Mouse (Mus musculus): ENCODE measurements around the gene Camk1. TPM values are rescaled to one million over a fixed set of nuclear protein-coding genes. Genes with fewer than 3 reads are reported as not detected.

Gene Camk1
- polyA plus RNA-seq, 1 experiment from 2014 or later: 91.4 TPM

DNA sequence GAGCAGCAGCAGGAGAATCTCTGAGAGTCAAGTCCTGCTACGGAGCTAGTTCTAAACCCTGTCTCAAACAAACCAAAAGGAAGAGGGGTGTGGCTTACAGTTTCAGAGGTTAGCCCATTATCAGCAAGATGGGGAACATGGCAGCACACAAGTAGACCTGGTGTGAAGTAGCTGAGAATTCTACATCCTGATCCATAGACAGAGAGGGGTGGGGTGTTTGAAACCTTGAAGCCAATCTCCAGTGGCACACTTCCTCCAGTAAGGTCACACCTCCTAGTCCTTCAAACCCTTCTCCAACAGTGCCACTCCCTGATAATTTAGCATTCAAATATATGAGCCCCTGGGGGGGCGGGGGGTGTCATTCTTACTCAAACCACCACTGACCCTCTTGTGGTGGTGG is 47.7 kb downstream of the Camk1 start:
- H3K27ac ChIP-seq: no peak overlapping the region
- H3K4me1 ChIP-seq: no peaks in the 10 kb centered on the region
- no peaks in the 10 kb centered on the region for H3K36me3 ChIP-seq
- no peak overlapping the region for H3K4me2 ChIP-seq
- no peak overlapping the region for H3K4me3 ChIP-seq
- 77% methylated on average over 2 of the region's 2 CpGs for WGBS
- no peak overlapping the region for H3K9ac ChIP-seq
- no peaks in the 10 kb centered on the region for H3K27me3 ChIP-seq
- no peak for ATAC-seq (ENCODE audit: insufficient number of reproducible peaks, low FRiP score, low TSS enrichment, low read depth)
- no peaks in the 10 kb centered on the region for H3K9me3 ChIP-seq

- WGBS: 72% methylated on average over 5 of the region's 5 CpGs
- H3K27ac ChIP-seq: no peak overlapping the region
- no peaks in the 10 kb centered on the region for H3K4me1 ChIP-seq
- H3K4me3 ChIP-seq: no peak overlapping the region
- H3K9me3 ChIP-seq: no peaks in the 10 kb centered on the region
- no peaks in the 10 kb centered on the region for H3K27me3 ChIP-seq
- ATAC-seq (ENCODE audit: insufficient number of reproducible peaks, low FRiP score, low TSS enrichment, low read depth): no peak
- no peak overlapping the region for H3K4me2 ChIP-seq
- no peaks in the 10 kb centered on the region for H3K36me3 ChIP-seq
- H3K9ac ChIP-seq: no peak overlapping the region
Observed at GRCm38 (mm10) chr6:113292938-113293337, 50.8 kb downstream of the Camk1 start.

DNA sequence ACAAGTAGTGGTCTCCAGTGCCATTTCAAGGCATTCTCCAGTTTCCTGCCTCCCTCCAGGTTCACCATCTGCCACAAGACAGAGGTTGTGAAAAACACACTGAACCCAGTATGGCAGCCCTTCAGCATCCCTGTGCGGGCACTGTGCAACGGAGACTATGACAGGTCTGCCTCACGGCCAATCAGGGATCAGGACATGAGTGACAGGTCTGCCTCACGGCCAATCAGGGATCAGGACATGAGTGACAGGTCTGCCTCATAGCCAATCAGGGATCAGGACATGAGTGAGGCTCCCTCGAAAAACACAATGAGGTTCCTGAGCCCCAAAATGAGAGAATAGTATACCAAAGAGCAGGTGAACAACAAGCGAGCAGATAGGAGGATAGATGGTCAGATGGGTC is 53.4 kb downstream of the Camk1 start:
- H3K4me1 ChIP-seq: no peaks in the 10 kb centered on the region
- no peaks in the 10 kb centered on the region for H3K9me3 ChIP-seq
- no peak overlapping the region for H3K4me3 ChIP-seq
- no peak overlapping the region for H3K4me2 ChIP-seq
- H3K36me3 ChIP-seq: no peaks in the 10 kb centered on the region
- 62% methylated on average over 6 of the region's 6 CpGs for WGBS
- H3K9ac ChIP-seq: no peak overlapping the region
- H3K27me3 ChIP-seq: no peaks in the 10 kb centered on the region
- ATAC-seq (ENCODE audit: insufficient number of reproducible peaks, low FRiP score, low TSS enrichment, low read depth): no peak
- no peak overlapping the region for H3K27ac ChIP-seq

DNA sequence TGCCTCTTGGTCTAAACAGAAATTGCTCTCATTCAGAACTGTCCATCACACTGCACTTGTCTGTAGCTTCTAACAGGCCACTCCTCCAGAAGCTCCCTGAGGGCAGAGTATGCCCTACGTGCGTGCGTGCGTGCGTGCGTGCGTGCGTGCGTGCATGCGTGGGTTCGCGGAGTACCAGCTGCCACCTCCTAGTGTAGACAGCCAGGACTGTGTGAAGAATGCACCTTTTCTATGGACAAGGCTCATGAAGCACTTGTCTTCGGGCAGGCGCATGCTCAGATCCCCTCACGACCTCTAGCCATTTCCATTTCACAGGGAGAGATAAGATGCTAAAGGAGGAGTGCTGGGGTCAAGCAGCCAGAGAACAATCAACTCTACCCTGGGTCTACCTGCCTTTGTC is 54.4 kb downstream of the Camk1 start:
- H3K9me3 ChIP-seq: no peaks in the 10 kb centered on the region
- 87% methylated on average over 15 of the region's 15 CpGs for WGBS
- no peaks in the 10 kb centered on the region for H3K4me1 ChIP-seq
- no peak overlapping the region for H3K9ac ChIP-seq
- no peak overlapping the region for H3K4me2 ChIP-seq
- no peaks in the 10 kb centered on the region for H3K36me3 ChIP-seq
- H3K27me3 ChIP-seq: peaks cover 9% of the 10 kb centered on the region
- H3K4me3 ChIP-seq: no peak overlapping the region
- H3K27ac ChIP-seq: no peak overlapping the region
- ATAC-seq (ENCODE audit: insufficient number of reproducible peaks, low FRiP score, low TSS enrichment, low read depth): no peak

- Histone ChIP-seq H3K36me3 (no peaks in the 10 kb centered on the region), H3K9ac (no peak overlapping the region), H3K4me1 (peaks cover 12% of the 10 kb centered on the region), H3K27ac (no peak overlapping the region), H3K4me2 (no peak overlapping the region), H3K27me3 (peaks cover 30% of the 10 kb centered on the region), H3K4me3 (no peak overlapping the region), H3K9me3 (no peaks in the 10 kb centered on the region)
- 68% methylated on average over 4 of the region's 4 CpGs for WGBS
- no peak for ATAC-seq (ENCODE audit: insufficient number of reproducible peaks, low FRiP score, low TSS enrichment, low read depth)
Observed at GRCm38 (mm10) chr6:113287236-113287635, 56.5 kb downstream of the Camk1 start.

DNA sequence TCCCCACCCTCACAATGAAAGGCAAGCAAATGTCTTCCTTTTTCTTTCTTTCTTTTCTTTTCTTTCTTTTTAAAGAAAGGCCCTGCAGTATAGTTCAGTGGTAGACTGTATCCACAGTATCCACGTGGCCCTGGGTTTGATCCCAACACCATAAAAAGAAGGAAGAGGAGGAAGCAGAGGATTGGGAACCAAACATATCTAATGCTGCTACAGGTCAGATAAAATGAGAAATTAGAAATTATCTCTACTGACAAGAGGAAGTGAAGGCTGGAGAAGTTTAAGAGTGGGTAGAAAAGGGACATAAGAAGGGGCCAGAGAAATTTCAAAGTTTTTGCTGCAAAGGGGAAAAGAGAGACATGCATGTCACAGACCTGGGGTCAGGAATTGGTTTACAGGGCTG is 57.5 kb downstream of the Camk1 start:
- H3K27ac ChIP-seq: no peak overlapping the region
- H3K27me3 ChIP-seq: peaks cover 39% of the 10 kb centered on the region
- peaks cover 14% of the 10 kb centered on the region for H3K4me1 ChIP-seq
- H3K36me3 ChIP-seq: no peaks in the 10 kb centered on the region
- H3K9ac ChIP-seq: no peak overlapping the region
- no peak overlapping the region for H3K4me3 ChIP-seq
- no peaks in the 10 kb centered on the region for H3K9me3 ChIP-seq
- no peak for ATAC-seq (ENCODE audit: insufficient number of reproducible peaks, low FRiP score, low TSS enrichment, low read depth)
- H3K4me2 ChIP-seq: no peak overlapping the region
- 55% methylated on average over 1 of the region's 1 CpGs for WGBS

DNA sequence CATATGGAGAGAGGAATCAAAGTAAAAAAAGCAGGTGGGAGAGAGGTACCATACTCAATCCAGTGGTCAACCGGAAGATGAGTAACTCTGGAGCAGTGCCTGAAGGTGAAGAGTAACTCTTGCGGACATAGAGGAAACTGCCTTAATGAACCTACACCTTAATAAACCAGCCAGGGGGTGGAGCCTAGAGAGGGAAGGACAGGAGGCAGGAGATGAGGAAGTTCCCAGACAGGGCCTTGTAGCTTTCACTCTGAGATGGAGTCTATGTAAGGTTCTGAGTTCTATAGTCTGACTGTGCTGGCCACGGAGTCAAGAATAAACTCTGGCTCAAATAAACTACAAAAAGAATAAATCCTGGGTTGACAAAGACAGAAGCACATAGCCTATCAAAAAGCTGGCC is 58.9 kb downstream of the Camk1 start:
- Histone ChIP-seq H3K27ac (no peak overlapping the region), H3K4me3 (no peak overlapping the region), H3K4me2 (no peak overlapping the region), H3K9me3 (no peaks in the 10 kb centered on the region), H3K36me3 (peaks cover 8% of the 10 kb centered on the region), H3K27me3 (peaks cover 39% of the 10 kb centered on the region), H3K4me1 (peaks cover 14% of the 10 kb centered on the region), H3K9ac (no peak overlapping the region)
- no peak for ATAC-seq (ENCODE audit: insufficient number of reproducible peaks, low FRiP score, low TSS enrichment, low read depth)
- 72% methylated on average over 3 of the region's 3 CpGs for WGBS

Other genes starting within 250 kb of the Camk1 start
- 0.46 and 0.92 TPM in 2 replicates for gene Lhfpl4, start 148.6 kb downstream of the Camk1 start, polyA plus RNA-seq (2015; fragmentation: Nextera tagmentation; extraction: Ambion mirVana)
- gene Mtmr14, start 106.1 kb downstream of the Camk1 start, polyA plus RNA-seq (2015; fragmentation: Nextera tagmentation; extraction: Ambion mirVana): 29.1 and 29.7 TPM in 2 replicates
- gene Cpne9, start 61.7 kb downstream of the Camk1 start, polyA plus RNA-seq (2015; fragmentation: Nextera tagmentation; extraction: Ambion mirVana): 0.10 and 0.20 TPM in 2 replicates
- gene Brpf1, start 36.8 kb downstream of the Camk1 start, polyA plus RNA-seq (2015; fragmentation: Nextera tagmentation; extraction: Ambion mirVana): 15.1 and 16.1 TPM in 2 replicates
- 10.6 and 10.7 TPM in 2 replicates for gene Ogg1, start 17.0 kb downstream of the Camk1 start, polyA plus RNA-seq (2015; fragmentation: Nextera tagmentation; extraction: Ambion mirVana)
- gene Tada3, start 33.9 kb upstream of the Camk1 start, polyA plus RNA-seq (2015; fragmentation: Nextera tagmentation; extraction: Ambion mirVana): 45.1 and 48.7 TPM in 2 replicates
- 392 and 399 TPM in 2 replicates for gene Arpc4, start 34.1 kb upstream of the Camk1 start, polyA plus RNA-seq (2015; fragmentation: Nextera tagmentation; extraction: Ambion mirVana)
- 4.4 and 5.6 TPM in 2 replicates for gene Ttll3, start 45.3 kb upstream of the Camk1 start, polyA plus RNA-seq (2015; fragmentation: Nextera tagmentation; extraction: Ambion mirVana)
- 20.4 and 21.3 TPM in 2 replicates for gene Rpusd3, start 75.4 kb upstream of the Camk1 start, polyA plus RNA-seq (2015; fragmentation: Nextera tagmentation; extraction: Ambion mirVana)
- gene Cidec, start 91.8 kb upstream of the Camk1 start, polyA plus RNA-seq (2015; fragmentation: Nextera tagmentation; extraction: Ambion mirVana): 0.63 TPM in 1 of 2 replicates, not detected in the other
- gene Jagn1, start 98.6 kb upstream of the Camk1 start, polyA plus RNA-seq (2015; fragmentation: Nextera tagmentation; extraction: Ambion mirVana): 85.0 and 88.5 TPM in 2 replicates
- gene Il17re, start 114.5 kb upstream of the Camk1 start, polyA plus RNA-seq (2015; fragmentation: Nextera tagmentation; extraction: Ambion mirVana): 8.9 and 9.7 TPM in 2 replicates
- gene Il17rc, start 127.4 kb upstream of the Camk1 start, polyA plus RNA-seq (2015; fragmentation: Nextera tagmentation; extraction: Ambion mirVana): 58.4 and 63.5 TPM in 2 replicates
- gene Creld1, start 139.3 kb upstream of the Camk1 start, polyA plus RNA-seq (2015; fragmentation: Nextera tagmentation; extraction: Ambion mirVana): 22.1 and 27.2 TPM in 2 replicates
- 0.44 and 0.61 TPM in 2 replicates for gene Prrt3, start 157.9 kb upstream of the Camk1 start, polyA plus RNA-seq (2015; fragmentation: Nextera tagmentation; extraction: Ambion mirVana)
- gene Emc3, start 187.7 kb upstream of the Camk1 start, polyA plus RNA-seq (2015; fragmentation: Nextera tagmentation; extraction: Ambion mirVana): 106 and 110 TPM in 2 replicates
- gene Fancd2, start 187.7 kb upstream of the Camk1 start, polyA plus RNA-seq (2015; fragmentation: Nextera tagmentation; extraction: Ambion mirVana): 5.9 and 6.6 TPM in 2 replicates